Mouse (Mus musculus): ENCODE measurements around the gene Taok3.

The Taok3 gene

DNA sequence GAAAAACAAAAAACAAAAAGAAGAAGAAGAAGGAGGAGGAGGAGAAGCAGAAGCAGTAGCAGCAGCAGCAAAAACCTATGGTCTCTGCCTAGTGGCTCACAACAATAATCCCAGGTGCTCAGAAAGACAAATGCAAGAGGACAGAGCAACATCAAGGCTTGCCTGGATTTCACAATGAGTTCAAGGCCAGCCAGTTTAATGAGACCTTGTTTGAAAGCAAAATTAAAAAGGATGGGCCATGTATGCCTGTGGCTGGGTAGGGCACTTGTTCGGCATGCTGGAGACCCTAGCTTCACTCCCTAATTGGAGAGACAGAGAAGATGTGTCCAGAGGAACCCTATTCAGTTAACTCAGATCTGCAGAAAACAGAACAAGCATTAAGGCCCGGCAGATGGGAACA lies 2.7 kb upstream of the Taok3 start:
- DNase-seq (ENCODE audit: inconsistent age in 2 of 2, low spot score in 1 of 2) = peak in 1 of 2 experiments; percentile 81

DNA sequence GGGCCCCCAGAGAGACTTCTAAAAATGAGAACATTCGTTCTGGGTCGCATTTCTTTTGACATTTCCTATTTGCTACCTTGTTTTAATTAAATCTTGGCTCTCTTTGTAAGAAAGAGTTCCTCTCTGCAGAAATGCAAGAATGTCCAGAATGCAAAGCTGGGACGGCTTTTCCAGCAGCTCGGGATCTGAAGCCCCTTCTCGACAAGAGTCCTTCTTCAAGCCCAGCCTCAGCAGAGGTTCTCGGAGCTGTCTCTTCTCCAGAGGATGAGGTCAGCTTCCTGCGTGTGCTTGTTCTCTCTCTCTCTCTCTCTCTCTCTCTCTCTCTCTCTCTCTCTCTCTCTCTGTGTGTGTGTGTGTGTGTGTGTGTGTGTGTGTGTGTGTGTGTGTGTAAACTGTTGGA lies 2.2 kb upstream of the Taok3 start:
- no peak for DNase-seq (ENCODE audit: inconsistent age in 2 of 2, low spot score in 1 of 2)

DNA sequence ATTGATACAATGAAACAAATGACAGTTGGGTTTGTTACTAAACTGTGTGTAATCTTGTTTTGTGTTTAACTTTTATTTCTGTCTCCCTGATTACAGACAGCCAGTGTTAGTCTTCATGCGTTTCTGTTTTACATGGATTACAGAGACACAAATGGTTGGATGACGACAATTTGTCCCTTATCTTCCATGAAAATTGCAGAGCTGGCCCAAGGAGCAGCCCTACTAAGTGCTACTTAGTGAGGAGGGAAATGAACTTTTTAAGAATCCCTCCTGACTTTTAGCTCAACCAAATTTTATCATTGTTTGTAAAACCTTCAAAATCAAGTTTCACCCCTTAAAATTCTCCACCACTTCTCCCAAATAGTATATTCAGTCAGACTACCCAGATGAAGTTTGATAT lies 1.7 kb upstream of the Taok3 start:
- no peak for DNase-seq (ENCODE audit: inconsistent age in 2 of 2, low spot score in 1 of 2)

DNA sequence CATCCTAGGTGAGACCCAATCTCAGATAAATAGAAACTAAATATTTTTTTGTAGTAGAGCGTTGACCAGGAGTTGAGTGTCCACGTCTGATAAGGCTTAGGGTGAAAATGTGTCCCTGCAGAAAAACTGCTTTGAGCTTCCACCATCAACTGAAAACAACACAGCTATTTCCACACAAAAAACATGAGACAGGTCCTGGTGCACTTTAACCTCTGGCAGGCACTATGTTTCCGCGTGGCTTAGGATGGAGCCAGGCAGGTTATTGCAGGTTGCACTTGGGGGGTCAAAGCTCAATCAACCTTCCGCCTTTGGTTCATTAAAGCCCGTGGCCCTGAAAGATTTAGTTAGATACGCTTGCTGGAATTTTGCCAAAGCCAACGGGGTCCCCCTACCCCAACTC lies 1.1 kb upstream of the Taok3 start:
- peak in 1 of 2 experiments; percentile 56 for DNase-seq (ENCODE audit: inconsistent age in 2 of 2, low spot score in 1 of 2)

DNA sequence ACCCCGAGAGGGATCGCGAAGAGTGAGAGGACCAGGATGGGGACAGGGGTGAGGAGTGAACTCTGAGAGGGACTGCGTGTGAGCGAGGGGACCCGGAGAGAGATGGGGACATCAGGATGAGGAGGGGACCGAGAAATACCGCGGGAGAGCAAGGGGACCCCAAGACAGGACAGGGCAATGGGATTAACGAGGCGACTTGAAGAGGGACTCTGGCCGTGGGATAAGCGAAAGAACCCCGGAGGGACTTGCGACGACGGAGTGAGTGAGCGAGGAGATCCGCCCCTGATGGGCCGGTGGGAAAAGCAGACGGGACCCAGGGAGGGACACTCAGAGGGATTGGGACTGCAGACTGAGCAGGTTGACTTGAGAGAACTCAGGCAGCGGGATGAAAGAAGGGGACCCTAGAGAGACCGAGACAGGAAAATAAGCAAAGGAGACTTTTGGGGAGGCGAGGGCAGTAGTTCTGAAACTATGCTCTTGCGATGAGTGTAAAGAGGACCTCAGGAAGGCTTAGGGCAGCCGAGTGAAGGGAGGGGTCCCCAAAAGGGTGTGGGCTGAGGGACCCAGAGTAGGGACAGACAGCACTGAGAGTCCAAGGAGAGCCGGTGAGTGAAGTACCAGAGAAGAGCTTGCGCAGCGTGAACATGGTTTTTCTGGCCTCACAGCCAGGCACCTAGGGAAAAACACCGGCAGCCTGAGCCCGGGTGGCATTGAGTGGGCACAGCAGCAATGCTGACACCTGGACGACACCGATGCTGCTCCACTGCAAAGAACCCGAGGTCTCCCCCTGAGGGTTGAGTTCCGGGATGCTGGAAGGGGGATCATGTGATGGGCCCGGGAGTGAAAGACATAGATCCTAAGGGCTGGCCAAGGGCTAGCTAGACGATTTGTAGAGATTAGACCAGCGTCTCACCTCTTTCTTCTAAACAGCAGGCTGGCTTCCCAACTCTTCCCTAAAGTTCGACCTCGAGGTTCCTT lies 849 bp downstream of the Taok3 start:
- peak; percentile 43 to 81 for DNase-seq (ENCODE audit: inconsistent age in 2 of 2, low spot score in 1 of 2)

DNA sequence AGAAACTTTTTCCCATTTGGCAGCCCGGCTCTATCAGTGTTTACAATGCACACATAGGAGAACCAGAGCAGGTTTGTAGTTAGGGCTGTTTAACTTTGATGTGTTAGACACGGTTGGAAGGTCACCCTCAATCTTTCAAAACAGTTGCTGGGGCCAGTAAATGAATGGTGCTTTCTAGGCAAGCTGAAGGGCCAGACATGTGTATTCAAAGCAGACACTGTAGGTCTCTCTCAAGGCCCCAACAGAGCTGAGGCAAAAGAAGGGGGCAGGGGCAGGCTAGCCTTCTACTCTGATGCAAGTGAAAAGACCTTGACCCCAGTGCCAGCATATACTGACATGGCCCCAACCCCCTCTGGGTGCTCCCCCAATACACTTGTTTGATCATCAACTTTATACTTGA lies 1.7 kb downstream of the Taok3 start:
- DNase-seq (ENCODE audit: inconsistent age in 2 of 2, low spot score in 1 of 2) = peak in 1 of 2 experiments; percentile 76

DNA sequence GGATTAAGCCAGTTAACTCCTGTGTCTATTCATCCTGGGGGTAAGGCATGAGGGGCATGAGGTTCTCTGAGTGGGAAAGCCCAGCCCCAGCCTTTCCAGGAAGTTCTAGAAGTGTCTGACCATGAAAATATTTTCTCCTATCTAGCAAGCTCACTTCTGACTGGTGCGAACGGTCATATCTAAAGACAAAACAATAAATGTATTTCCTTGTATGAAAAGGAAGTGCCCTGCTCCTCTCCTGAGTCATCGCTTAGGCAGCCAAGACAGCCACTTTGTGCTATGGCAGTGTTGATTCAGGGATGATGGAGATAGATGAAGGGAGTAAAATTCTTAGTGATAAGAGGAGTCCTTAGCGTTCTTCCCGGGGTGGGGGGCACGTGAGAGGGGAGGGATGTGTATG lies 3.2 kb downstream of the Taok3 start:
- DNase-seq (ENCODE audit: inconsistent age in 2 of 2, low spot score in 1 of 2) = no peak

DNA sequence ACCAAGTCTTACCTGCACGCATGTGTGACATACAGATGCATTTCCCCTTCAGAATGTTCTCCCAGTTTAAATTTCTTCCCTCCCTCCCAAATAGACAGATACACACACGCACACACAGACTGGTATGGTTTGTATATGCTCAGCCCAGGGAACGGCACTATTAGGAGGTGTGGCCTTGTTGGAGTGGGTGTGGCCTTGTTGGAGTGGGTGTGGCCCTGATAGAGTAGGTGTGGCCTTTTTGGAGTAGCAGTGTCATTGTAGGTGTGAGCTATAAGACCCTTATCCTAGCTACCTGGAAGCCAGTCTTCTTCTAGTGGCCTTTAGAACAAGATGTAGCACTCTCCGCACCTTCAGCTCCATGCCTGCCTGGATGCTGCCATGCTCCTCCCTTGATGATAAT lies 3.9 kb downstream of the Taok3 start:
- DNase-seq (ENCODE audit: inconsistent age in 2 of 2, low spot score in 1 of 2) = no peak

DNA sequence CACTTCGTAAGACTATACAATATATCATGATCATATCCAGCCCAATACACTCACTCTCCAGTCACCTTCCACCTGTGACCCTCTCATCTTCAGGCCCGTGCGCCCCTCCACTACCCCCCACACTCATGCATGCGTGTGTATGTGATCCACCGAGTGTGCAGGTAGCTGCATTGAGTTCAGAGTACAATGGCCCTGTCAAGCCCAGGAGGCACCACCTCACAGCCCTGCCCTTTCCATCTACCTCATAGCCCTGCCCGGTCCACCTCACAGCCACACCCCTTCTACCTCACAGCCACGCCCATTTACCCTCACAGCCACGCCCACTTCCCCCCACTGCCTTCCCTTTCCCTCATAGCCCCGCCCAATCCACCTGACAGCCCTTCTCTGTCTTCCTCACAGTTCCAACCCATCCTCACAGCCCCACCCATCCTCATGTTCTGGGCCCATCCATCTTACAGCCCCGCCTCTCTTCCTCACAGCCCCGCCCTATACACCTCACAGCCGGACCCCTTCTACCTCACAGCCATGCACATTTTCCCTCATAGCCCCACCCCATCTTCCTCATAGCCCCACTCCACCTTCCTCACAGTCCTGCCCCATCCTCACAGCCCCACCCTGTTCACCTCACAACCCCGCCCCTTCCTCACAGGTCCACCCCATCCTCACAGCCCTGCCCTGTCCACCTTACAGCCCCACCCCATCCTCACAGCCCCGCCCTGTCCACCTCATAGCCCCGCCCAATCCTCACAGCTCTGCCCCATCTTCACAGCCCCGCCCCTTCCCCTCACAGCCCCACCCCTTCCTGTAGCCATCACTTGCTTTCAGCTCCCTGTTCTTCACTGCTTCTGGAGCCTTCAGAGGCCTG lies 5.8 kb downstream of the Taok3 start:
- DNase-seq (ENCODE audit: inconsistent age in 2 of 2, low spot score in 1 of 2) = no peak

DNA sequence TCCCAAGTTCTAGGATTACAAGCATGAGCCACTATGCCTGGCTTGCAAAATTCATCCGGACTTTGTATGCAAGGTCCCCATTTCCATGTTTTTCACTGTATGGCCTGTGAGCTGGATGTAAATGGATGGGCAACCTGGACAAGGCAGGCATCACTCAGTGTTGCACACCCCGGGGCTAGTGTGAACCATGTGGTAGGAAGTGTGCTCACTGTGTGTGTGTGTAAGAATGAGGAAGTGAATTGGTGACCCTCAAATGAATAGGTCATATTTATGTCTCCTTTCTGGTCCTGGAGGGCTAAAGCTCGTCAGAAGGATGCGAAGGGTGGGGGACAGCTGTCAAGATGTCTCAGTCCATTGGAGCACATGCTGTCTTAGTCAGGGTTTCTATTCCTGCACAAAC lies 7.1 kb downstream of the Taok3 start:
- DNase-seq (ENCODE audit: inconsistent age in 2 of 2, low spot score in 1 of 2) = no peak

DNA sequence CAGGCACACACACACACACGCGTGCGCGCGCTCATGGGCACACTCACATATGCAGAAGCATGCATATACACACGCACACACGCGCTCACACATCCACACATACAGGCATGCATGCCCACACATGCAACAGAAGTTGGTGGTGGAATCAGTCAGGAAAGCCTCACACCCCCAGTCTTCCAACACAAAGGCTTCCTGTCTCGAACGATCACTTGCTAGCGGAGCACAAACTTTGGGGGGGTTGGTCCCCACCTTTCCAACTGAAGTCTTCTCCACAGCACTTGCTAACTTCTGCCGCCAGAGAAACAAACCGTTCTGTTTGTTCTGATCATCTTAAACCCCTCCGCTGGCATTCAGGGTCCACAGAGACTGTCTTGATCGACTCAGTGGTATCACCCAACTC lies 10.8 kb downstream of the Taok3 start:
- no peak for DNase-seq (ENCODE audit: inconsistent age in 2 of 2, low spot score in 1 of 2)

DNA sequence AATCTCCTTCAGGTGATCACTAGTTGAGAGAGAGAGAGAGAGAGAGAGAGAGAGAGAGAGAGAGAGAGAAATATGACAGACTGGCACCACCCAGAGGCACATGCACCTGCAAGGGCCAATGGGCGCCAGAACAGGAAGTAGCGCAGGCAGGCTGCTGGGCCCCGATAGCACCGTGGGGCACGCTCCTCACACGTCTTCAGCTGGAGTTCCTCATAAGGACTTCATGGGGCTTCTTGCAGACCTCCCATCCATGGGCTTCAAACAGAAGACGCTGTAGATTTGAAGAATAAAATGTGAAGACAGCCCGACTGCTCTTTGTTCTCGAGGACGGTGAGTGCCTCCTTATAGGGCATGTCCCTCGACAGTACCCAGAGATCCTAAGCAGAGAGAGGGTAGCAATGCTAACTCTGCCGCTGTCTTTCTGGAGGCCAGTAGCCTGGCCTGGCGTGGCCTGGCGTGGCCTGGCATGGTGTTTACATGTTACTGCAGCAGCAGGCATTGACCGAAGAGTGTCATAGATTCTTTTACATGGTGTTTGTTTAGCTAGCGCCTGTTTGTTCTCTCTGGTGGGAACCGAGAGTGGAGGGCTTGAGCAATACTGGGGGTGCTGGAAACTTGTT lies 13.6 kb downstream of the Taok3 start:
- no peak for DNase-seq (ENCODE audit: inconsistent age in 2 of 2, low spot score in 1 of 2)

DNA sequence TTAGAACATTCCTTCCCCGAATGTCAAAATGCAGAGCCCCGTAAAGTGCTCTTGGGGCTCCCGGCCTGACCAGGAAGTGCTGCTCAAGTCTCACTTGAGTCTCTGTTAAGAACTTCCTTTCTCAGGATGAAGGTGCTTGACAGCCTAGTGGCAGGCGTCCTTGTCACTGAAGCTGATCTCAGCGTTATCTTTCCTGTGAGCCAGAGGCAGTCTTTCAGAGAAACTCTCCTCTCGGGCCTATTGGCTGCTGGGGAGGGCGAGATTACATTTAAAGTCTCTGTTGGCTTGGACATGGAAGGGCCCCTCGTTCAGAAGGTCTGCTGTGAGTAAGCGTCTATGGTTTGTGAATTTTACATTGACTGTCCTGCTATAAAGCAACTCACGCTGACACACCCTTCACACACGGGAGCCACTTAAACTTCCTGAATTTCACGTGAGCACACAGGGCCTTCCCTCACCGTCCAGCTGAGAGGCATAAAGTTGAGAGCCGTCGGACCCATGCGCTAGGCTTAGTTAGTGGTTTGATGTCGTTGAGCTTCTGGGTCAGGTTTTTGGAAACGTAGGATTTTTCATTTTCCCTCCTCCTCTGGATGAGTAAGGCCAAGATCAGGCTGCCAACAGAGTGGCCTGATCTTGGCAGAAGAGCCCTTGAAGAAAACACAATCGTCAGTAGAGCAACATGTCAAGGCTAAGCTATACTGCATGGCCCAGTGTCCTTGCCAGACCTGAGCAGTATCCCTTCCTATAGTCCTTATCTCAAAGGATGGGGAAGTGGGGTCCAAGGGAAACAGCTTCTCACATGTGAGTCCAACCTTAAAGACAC lies 14.3 kb downstream of the Taok3 start:
- peak; percentile 64 to 74 for DNase-seq (ENCODE audit: inconsistent age in 2 of 2, low spot score in 1 of 2)

DNA sequence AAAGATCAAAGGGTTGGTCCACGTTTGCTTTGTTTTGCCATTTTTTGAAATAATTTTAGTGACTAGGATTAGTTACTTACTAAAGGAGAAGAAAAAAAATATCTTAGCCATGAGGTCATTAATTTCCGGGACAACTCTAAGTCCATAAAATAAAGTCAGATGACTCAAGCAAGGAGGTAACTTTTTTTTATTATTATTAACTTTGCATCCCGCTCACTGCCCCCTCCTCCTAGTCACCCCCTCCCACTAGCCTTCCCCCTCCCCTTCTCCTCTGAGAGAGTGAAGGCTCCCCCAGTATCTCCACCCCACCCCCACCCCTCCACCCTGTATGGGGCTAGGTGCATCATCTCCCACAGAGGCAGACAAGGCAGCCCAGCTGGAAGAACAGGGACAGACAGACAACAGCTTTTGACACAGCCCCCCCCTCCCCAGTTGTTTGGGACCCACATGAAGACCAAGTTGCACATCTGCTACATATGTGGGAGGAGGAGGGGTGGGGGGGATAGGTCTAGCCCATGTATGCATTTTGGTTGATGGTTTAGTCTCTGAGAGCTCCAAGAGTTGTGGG lies 15.0 kb downstream of the Taok3 start:
- peak in 1 of 2 experiments; percentile 86 for DNase-seq (ENCODE audit: inconsistent age in 2 of 2, low spot score in 1 of 2)

DNA sequence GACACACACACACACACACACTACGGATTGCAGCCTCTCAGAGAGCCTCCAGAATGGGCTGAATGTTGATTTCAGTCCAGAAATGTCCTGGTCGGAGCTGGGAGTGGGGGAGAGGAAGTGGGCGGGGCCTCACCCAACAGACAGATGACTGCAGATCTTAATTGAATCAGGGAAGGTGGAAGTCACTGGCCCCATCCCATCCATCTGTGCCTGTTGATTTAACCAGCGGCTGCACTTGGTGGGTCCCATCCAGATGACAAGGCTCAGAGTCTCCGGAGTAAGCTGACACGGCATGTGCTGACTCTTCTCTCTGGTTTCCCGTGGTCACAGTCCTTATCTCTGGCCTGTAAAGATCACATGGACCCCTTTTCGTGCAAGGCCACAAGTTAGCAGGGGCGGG lies 15.9 kb downstream of the Taok3 start:
- peak; percentile 50 to 66 for DNase-seq (ENCODE audit: inconsistent age in 2 of 2, low spot score in 1 of 2)

DNA sequence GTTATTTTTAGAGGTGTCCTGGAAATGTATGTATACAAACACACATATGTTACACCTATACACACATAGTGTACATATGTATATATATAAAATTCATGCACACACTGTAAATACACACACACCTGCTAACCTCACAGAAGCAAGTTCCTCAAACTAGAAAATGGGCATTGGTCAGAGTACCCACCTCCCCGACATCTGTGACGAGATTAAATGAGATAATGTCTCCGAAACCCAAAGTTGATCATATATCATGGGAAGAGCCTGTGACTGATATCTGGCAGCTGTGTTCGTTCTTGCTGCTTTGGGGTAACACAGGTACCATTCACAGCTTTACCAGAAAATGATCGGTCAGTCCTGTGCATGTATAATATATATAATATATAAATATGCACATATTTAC lies 16.6 kb downstream of the Taok3 start:
- no peak for DNase-seq (ENCODE audit: inconsistent age in 2 of 2, low spot score in 1 of 2)

DNA sequence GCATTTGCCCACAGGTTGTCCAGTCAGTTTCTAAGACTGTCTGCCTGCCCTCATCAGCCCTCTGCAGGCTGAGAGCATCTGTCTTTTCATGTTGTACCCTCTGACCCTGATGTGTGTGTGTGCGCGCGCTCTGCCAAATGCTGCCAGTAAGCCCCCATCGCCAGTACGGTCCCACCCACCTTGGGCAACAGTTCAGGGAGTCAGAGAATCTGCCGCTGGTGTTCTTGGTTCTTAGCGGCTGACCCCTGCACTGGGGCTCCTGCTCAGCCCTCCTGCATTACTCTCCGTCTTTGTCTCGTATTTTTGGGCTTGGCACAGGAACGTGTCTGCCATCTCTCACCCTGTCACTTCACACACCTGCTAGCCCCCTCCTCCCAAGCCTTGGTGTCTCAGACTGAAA lies 17.1 kb downstream of the Taok3 start:
- DNase-seq (ENCODE audit: inconsistent age in 2 of 2, low spot score in 1 of 2) = no peak

DNA sequence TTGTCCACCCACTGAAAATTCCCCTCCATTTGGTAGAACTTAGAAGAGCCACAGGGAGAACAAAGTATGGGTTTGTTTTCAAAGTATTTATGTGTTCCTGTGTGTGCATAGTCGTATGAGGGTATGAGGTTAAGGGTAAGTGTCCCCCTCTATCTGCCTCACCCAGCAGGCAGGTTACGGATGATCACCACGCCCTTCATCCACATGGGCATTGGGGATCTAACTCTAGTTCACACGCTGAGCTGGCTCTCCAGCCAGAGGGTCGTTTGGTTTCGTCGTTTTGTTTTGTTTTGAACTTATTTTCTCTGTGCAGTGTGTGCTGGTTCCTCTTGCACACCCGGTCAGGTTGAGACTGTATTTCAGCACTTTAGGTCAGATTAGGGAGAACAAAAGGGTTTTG lies 17.7 kb downstream of the Taok3 start:
- DNase-seq (ENCODE audit: inconsistent age in 2 of 2, low spot score in 1 of 2) = no peak

DNA sequence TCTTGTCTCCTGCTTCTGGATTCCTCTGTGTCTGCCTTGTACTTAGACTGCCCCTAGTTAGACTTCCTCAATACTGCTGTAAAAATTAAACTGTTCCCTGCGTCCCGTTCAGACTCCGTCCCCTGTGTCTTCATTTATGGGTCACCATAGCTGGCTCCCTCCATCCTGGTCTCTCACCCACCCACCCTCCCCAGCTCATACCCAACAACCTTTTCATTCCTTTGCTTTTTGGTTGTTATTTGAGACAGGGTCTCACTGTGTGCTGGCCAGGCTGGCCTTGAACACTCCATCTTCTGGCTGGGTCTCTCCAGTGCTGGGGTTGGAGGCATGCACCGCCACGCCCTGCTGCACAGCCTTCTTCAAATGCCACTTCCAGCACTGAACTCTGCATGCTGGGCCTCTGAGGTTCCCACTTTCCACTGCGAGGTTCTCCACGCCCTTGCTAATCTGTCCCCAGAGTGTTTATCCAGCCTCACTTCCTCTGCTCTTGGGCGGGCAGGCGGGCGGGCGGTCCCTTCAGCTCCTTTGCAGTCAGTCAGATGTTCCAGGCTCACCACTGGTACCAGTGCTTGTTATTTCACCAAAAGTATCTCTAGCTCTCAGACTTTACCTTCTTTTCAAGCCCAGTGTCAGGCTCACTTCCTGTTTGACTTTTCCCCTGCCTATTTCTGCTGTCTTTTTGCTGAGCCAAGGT lies 18.5 kb downstream of the Taok3 start:
- peak; percentile 23 to 43 for DNase-seq (ENCODE audit: inconsistent age in 2 of 2, low spot score in 1 of 2)

DNA sequence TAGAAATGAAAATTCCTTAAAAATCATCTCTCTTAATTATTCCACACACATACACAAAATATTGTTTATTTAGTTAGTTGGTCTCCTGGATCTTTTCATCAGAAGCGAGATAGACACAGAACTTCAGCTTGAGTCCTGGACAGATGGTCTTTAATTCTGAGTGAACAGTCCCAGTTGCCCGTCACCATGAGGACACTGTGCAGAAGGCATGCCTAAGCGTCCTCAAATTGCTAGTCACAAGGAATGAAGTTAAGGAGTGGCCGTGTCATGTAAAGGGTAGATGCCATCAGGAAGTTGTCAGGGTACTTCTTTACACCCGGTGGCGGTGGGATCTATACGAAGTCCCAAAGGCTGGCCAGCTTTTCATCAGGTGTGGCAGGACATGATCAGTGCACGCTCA lies 19.9 kb downstream of the Taok3 start:
- DNase-seq (ENCODE audit: inconsistent age in 2 of 2, low spot score in 1 of 2) = no peak
